Mouse (Mus musculus): ENCODE data around the gene Ctsll3. TPM values are rescaled to one million over a fixed set of nuclear protein-coding genes. Genes with fewer than 3 reads are reported as not detected.

The Ctsll3 gene
- not detected in 2 replicates for polyA plus RNA-seq (2015; fragmentation: Nextera tagmentation; extraction: Ambion mirVana)

DNA sequence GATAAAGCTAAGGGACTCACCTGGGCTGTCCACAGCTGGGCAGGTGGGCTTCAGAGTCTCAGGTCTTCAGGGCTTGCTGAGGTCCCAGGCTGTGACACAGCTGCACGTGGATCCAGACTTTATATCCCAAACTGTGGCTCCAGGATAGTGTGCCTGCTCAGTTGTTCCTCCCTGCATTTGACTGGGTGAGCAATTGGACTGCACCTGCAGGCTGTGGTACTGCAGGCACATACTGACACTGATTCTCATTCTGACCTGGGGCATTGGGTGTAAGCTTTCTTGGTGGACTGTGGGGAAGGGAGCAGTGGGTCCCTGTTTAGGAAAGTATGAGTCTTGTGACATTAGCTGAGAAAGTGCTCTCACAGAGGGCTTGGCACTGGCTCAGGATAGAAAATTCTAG, at the start of gene Ctsll3:
Gene Ctsll3, minus strand, starts transcription at position 101 of the 400 bp plus-strand sequence.
- no peaks in the 10 kb centered on the region for H3K27me3 ChIP-seq
- 58% methylated on average over 1 of the region's 1 CpGs for WGBS
- H3K4me2 ChIP-seq (replicated peaks): no peak within 1 kb of the TSS
- no peak within 1 kb of the TSS for H3K4me3 ChIP-seq (replicated peaks)
- H3K9ac ChIP-seq (replicated peaks): no peak within 1 kb of the TSS
- no peaks in the 10 kb centered on the region for H3K9me3 ChIP-seq
- no peak within 1 kb of the TSS for H3K27ac ChIP-seq
- H3K4me1 ChIP-seq (replicated peaks): no peaks in the 10 kb centered on the region
- no peaks in the 10 kb centered on the region for H3K36me3 ChIP-seq
- no peak for ATAC-seq

DNA sequence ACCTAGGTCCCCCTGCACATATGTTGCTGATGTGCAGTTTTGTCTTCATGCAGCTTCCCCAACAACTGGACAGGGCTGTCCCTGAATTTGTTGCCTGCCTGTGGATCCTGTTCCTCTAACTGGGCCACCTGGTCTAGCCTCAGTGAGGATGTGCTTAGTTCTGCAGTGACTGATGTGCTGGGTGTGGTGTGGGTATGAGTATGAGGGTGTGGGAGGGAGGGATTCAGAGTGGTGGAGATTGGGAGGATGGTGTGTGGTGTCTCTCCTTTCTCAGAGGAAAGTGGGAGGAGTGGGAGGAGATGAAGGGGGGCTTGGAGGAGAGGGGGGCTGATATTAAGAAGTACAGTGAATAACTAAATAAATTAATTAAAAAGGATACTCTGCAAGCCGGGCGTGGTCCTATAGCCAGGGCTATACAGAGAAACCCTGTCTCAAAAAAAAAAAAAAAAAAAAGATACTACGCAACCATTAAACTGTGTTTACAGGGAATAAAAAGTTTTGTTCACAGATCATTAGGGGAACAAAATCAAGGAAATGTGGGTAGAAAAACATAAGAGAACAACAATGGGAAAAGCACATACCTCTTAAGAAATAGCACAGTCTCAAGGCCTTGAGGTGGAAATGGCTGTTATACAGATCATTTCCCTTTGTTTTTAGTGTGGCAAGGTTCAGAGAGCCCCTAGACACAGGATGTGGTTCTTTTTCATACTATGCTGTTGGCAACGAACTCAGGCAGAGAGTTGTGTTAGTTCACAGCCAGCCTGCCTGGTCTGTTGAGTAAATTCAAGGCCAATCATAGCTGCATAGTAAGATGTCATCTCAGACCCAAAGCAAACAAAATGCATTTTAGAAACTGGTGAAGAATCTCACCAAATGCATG, 45.8 kb upstream of the Ctsll3 start:
- Histone ChIP-seq H3K27ac (no peak overlapping the region), H3K9me3 (no peaks in the 10 kb centered on the region), H3K4me3 (replicated peaks) (no peak overlapping the region), H3K36me3 (no peaks in the 10 kb centered on the region), H3K9ac (replicated peaks) (no peak overlapping the region), H3K27me3 (no peaks in the 10 kb centered on the region), H3K4me2 (replicated peaks) (no peak overlapping the region), H3K4me1 (replicated peaks) (no peaks in the 10 kb centered on the region)
- no peak for ATAC-seq
- 86% methylated on average over 4 of the region's 4 CpGs for WGBS

DNA sequence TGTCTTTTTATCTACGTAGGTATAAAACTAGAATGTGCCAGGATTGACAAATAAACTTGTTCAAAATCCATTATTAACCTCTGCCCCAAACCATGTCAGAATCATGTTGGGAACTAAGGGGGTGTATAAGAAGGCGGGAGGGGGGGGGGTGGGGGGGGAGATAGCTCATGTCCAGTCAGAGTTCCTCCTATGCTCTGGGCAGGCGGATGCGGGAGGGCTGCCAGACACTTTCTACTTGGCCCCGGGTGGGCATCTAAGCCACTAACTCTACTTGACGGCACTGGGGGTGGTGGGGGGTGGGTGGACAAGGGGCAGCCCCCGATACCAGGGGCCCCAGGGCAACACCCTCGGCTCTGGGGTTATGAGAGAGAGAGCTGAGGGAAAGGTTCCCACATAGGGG, 40.5 kb upstream of the Ctsll3 start:
- no peak overlapping the region for H3K4me3 ChIP-seq (replicated peaks)
- H3K27ac ChIP-seq: no peak overlapping the region
- no peak overlapping the region for H3K9ac ChIP-seq (replicated peaks)
- no peak for ATAC-seq
- H3K36me3 ChIP-seq: no peaks in the 10 kb centered on the region
- H3K4me2 ChIP-seq (replicated peaks): no peak overlapping the region
- H3K27me3 ChIP-seq: no peaks in the 10 kb centered on the region
- H3K4me1 ChIP-seq (replicated peaks): no peaks in the 10 kb centered on the region
- 90% methylated on average over 8 of the region's 8 CpGs for WGBS
- H3K9me3 ChIP-seq: no peaks in the 10 kb centered on the region; the same call in 1 of the 2 replicates

DNA sequence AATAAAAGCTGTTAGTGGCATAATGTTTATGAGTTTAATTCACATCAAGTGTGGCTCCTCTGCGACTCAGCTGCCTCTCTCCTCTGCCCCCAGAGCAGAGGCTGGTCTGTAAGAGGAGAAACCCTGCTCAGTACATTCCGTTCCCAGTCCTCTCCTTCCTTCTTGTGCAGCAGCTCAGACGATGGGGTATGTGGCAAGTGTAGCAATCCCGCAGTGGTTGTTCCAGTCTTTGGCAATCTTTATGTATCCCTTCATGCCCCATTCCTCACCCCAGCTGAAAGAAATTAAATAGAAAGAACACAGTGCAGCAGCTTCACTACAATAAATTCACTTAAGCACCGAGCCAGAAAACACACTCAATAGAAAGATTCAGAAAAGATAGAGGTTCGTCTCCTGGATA, 40.1 kb upstream of the Ctsll3 start:
- H3K4me2 ChIP-seq (replicated peaks): no peak overlapping the region
- H3K36me3 ChIP-seq: no peaks in the 10 kb centered on the region
- H3K9ac ChIP-seq (replicated peaks): no peak overlapping the region
- 84% methylated on average over 6 of the region's 6 CpGs for WGBS
- H3K4me1 ChIP-seq (replicated peaks): no peaks in the 10 kb centered on the region
- H3K9me3 ChIP-seq: no peaks in the 10 kb centered on the region; the same call in 1 of the 2 replicates
- no peak overlapping the region for H3K4me3 ChIP-seq (replicated peaks)
- no peak overlapping the region for H3K27ac ChIP-seq
- ATAC-seq: no peak
- H3K27me3 ChIP-seq: no peaks in the 10 kb centered on the region

DNA sequence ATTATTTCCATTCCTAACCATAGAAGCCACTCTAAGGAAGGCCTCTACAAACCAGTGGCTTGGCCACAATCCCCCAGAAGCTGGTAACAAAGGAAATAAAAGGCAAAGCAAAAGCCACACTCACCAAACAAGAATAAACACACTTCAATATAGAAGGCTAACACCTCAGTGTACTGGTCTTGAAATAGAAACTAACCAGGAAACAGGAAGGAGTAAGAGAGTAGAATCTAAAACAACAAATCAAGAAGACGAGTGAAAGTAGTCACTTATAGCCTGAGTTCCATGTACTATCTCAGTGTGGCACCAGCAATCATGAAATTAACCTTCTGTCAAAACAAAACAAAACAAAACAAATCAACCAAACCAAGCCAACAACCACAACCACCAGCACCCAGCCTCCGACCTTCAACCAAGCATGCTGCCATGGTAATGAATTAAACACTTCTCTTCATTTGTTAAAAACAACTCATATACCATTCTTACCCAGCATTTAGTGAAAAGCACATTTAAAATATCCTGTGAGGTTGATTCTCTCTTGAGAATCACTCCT, 36.8 kb upstream of the Ctsll3 start:
- Histone ChIP-seq H3K36me3 (no peaks in the 10 kb centered on the region), H3K9me3 (no peaks in the 10 kb centered on the region; the same call in 1 of the 2 replicates), H3K4me1 (replicated peaks) (no peaks in the 10 kb centered on the region), H3K4me2 (replicated peaks) (no peak overlapping the region), H3K4me3 (replicated peaks) (no peak overlapping the region), H3K27ac (no peak overlapping the region), H3K9ac (replicated peaks) (no peak overlapping the region), H3K27me3 (no peaks in the 10 kb centered on the region)
- no peak for ATAC-seq
- WGBS: 81% methylated on average over 2 of the region's 2 CpGs

DNA sequence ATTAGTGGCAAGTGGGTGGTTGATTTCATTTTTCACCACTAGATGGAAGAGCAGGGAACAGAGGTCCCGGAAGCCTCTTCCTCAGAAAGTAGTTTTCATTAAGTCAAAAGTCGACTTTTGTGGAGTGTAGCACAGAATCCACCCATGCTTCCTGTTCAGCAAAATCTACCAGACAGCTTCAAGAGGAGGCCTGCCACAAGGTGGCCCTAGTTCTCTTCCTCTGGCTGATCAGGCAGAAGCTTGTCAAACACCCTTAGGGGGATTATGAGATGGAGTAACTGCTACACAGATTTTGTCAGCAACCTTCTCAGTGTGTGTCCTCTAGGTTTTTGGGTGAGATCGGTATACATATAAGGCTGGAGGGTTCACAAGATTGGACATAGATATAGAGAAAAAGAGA, 23.4 kb upstream of the Ctsll3 start:
- no peaks in the 10 kb centered on the region for H3K4me1 ChIP-seq (replicated peaks)
- H3K27ac ChIP-seq: no peak overlapping the region
- H3K9ac ChIP-seq (replicated peaks): no peak overlapping the region
- no peaks in the 10 kb centered on the region for H3K36me3 ChIP-seq
- H3K9me3 ChIP-seq: no peaks in the 10 kb centered on the region
- H3K4me2 ChIP-seq (replicated peaks): no peak overlapping the region
- no peak for ATAC-seq
- H3K27me3 ChIP-seq: no peaks in the 10 kb centered on the region
- no peak overlapping the region for H3K4me3 ChIP-seq (replicated peaks)
- 64% methylated on average over 3 of the region's 3 CpGs for WGBS

DNA sequence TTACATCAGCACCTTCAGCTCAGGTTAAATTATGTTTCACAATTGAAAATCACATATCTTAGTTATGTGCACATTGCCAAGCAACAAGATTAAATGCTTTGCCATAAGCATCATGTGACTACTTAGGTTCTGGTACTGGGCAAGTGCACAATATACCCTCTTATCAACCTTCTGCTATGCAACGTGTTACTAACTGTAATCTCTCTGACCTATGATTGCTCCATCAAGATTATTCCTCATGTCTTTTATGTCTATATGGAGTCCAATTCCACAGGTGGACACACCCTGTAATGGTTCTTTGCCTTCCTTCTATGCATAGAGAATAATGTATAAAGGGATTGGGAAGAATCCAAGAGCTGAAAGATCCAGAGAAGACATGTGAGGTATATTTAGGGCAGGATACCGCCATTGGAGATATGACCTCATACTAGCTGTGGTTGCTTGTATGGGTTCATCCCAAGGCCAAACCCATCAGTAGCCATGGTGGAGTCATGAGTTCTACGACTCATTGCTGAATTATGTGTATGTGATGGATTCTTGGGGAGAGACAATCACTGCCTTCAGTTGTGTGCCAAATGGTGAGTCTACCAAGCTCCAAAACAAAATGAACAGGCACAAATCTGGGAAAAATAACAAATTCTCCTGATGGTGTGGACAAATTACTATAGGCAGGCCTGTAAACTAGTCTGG, 18.0 kb upstream of the Ctsll3 start:
- 75% methylated on average over 3 of the region's 3 CpGs for WGBS
- no peak overlapping the region for H3K27ac ChIP-seq
- no peaks in the 10 kb centered on the region for H3K9me3 ChIP-seq
- H3K36me3 ChIP-seq: no peaks in the 10 kb centered on the region
- no peak overlapping the region for H3K4me3 ChIP-seq (replicated peaks)
- no peaks in the 10 kb centered on the region for H3K27me3 ChIP-seq
- no peak for ATAC-seq
- H3K9ac ChIP-seq (replicated peaks): no peak overlapping the region
- H3K4me1 ChIP-seq (replicated peaks): no peaks in the 10 kb centered on the region
- no peak overlapping the region for H3K4me2 ChIP-seq (replicated peaks)

DNA sequence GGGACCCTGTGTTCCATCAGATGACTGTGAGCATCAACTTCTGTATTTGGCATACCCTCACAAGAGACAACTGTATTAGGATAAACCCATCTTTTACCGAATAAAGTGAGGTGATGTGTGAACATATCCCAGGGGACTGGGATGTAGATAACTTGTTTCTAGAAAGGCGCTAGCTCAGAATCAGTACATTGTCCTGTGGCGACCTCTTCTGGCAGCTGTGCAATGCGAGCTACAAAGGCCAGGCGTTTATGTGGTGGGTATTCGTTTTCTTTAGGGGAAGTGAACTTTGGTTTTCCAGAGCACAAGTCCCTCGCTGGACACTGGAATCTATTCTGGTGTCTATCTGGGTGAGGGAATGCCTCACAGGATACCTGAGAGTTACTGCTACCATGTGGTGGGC, 16.8 kb upstream of the Ctsll3 start:
- H3K36me3 ChIP-seq: no peaks in the 10 kb centered on the region
- 16% methylated on average over 7 of the region's 7 CpGs for WGBS

DNA sequence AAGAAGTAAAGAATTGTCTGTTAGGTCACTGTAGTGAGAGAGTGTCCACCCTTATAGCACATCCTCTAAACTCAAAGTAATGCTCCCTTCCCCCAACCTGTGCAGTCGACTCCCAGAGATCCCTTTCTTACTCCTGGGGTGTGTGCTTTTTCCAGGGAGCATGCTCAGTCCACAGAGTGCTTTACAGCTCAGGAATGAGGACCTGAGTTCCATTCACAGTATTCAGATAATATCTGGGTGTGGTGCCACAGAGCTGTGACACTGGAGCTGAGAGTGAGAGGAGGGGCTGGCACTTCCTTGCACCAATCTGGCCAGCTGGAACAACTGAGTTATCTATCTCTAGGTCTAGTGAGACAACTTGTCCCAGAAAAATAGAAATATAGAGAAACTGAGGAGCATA, 11.1 kb upstream of the Ctsll3 start:
- 69% methylated on average over 1 of the region's 1 CpGs for WGBS
- H3K9me3 ChIP-seq: no peaks in the 10 kb centered on the region
- no peaks in the 10 kb centered on the region for H3K27me3 ChIP-seq
- no peak overlapping the region for H3K9ac ChIP-seq (replicated peaks)
- H3K4me1 ChIP-seq (replicated peaks): no peaks in the 10 kb centered on the region
- H3K27ac ChIP-seq: no peak overlapping the region
- no peaks in the 10 kb centered on the region for H3K36me3 ChIP-seq
- H3K4me3 ChIP-seq (replicated peaks): no peak overlapping the region
- H3K4me2 ChIP-seq (replicated peaks): no peak overlapping the region
- no peak for ATAC-seq

More for the DNA sequence above, 16.8 kb upstream of the Ctsll3 start:
- no peak for ATAC-seq
- H3K9ac ChIP-seq (replicated peaks): no peak overlapping the region
- H3K9me3 ChIP-seq: no peaks in the 10 kb centered on the region
- H3K27ac ChIP-seq: no peak overlapping the region
- no peaks in the 10 kb centered on the region for H3K4me1 ChIP-seq (replicated peaks)
- no peak overlapping the region for H3K4me2 ChIP-seq (replicated peaks)
- H3K27me3 ChIP-seq: no peaks in the 10 kb centered on the region
- H3K4me3 ChIP-seq (replicated peaks): no peak overlapping the region

DNA sequence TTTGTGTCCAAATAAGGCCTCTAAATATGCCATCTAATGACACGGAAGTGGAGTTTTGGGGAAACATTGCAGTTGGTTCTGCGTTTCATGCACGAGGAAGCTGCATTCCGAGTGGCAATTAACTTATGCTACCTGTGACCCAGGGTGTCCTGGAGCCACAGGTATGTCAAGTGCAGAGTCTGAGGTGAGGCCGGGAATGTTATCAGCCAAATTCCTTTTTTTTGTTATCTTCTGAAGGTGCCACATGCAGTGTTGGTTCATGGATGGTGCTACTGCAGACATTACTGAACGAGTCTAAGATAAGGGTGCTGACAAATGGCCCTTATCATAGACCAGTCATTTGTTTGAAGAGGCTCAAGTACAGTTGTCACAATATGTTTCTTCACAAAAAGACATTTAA, 10.1 kb upstream of the Ctsll3 start:
- WGBS: 92% methylated on average over 6 of the region's 6 CpGs
- Histone ChIP-seq H3K4me1 (replicated peaks) (no peaks in the 10 kb centered on the region), H3K36me3 (no peaks in the 10 kb centered on the region), H3K27ac (no peak overlapping the region), H3K4me3 (replicated peaks) (no peak overlapping the region), H3K9me3 (no peaks in the 10 kb centered on the region), H3K9ac (replicated peaks) (no peak overlapping the region), H3K27me3 (no peaks in the 10 kb centered on the region), H3K4me2 (replicated peaks) (no peak overlapping the region)
- ATAC-seq: no peak

DNA sequence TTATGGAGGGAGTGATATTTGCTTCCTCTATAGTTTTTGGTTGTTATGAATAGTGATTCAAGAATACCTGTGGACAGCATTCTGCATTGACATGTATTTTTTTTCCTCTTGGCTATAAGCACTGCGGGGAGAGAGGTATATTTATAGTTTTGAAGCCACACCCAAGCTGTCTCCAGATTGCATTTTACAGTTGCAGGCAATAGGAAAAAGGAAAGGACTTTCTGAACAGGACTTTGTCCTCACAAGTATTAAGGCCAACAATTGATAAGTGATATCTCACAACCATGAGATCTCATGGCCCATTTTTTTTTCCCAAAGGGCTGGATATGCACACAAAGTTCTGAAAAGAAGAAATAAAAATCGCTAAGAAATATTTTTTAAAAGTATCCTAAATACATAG, 7.0 kb upstream of the Ctsll3 start:
- H3K4me3 ChIP-seq (replicated peaks): no peak overlapping the region
- no peaks in the 10 kb centered on the region for H3K36me3 ChIP-seq
- no peaks in the 10 kb centered on the region for H3K9me3 ChIP-seq
- H3K9ac ChIP-seq (replicated peaks): no peak overlapping the region
- H3K4me2 ChIP-seq (replicated peaks): no peak overlapping the region
- H3K27me3 ChIP-seq: no peaks in the 10 kb centered on the region
- H3K4me1 ChIP-seq (replicated peaks): no peaks in the 10 kb centered on the region
- WGBS: 69% methylated on average over 2 of the region's 2 CpGs
- no peak for ATAC-seq
- no peak overlapping the region for H3K27ac ChIP-seq

DNA sequence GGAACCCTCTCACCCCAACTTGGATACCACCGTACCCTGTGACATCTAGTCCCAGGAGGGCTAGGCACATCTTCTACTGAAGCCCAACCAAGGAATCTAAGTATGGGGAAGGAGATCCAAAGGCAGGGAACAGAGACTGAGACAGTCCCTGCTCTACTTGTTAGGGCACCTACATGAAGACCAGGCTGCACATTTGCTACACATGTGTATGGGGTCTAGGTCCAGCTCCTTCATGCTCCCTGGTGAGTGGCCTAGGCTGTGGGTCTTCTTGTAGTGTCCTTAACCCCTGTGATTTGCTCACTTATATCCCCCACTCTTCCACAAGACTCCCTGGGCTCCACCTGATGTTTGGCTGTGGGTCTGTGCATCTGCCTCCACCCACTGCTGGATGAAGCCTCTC, 13.2 kb downstream of the Ctsll3 start:
- no peaks in the 10 kb centered on the region for H3K36me3 ChIP-seq
- H3K27ac ChIP-seq: no peak overlapping the region
- no peak overlapping the region for H3K4me3 ChIP-seq (replicated peaks)
- no peak overlapping the region for H3K9ac ChIP-seq (replicated peaks)
- no peak for ATAC-seq
- WGBS: 53% methylated on average over 1 of the region's 1 CpGs
- H3K9me3 ChIP-seq: no peaks in the 10 kb centered on the region
- H3K4me1 ChIP-seq (replicated peaks): no peaks in the 10 kb centered on the region
- H3K27me3 ChIP-seq: no peaks in the 10 kb centered on the region
- no peak overlapping the region for H3K4me2 ChIP-seq (replicated peaks)

Measured in midbrain, embryonic 13.5 days (tissue).